Mouse (Mus musculus): Measurements from ENCODE around the gene Zbtb43. TPM values are rescaled to one million over a fixed set of nuclear protein-coding genes. Genes with fewer than 3 reads are reported as not detected.

Zbtb43 gene
- polyA plus RNA-seq, 1 experiment from 2014 or later, result 23.9 TPM

Other genes with a start within 250 kb of the Zbtb43 start
- 13.5 and 13.8 TPM in 2 replicates for gene Ralgps1, start 97.1 kb downstream of the Zbtb43 start, polyA plus RNA-seq (2014; fragmentation: Nextera tagmentation; extraction: Ambion mirVana)
- gene Zbtb34, start 37.2 kb downstream of the Zbtb43 start, polyA plus RNA-seq (2014; fragmentation: Nextera tagmentation; extraction: Ambion mirVana), result 8.0 and 8.3 TPM in 2 replicates
- gene Lmx1b, start 172.0 kb upstream of the Zbtb43 start, polyA plus RNA-seq (2014; fragmentation: Nextera tagmentation; extraction: Ambion mirVana), result 2.0 and 2.2 TPM in 2 replicates